Mouse (Mus musculus): ENCODE measurements around the gene Zfp563.
A peak's percentile ranks its signal among the peaks of the same experiment; 100 is the strongest.

Zfp563 gene

GRCm38 (mm10) chr17:33089220-33089949, at the start of gene Zfp563:
TSS of gene Zfp563 (plus strand) at chr17:33089310.
- DNase-seq: peak; percentile 93 to 95

GRCm38 (mm10) chr17:33058791-33059190, 30.3 kb upstream of the Zfp563 start:
- no peak for DNase-seq

- DNase-seq: no peak
Observed at GRCm38 (mm10) chr17:33063001-33063400, 26.1 kb upstream of the Zfp563 start.

GRCm38 (mm10) chr17:33067958-33068357, 21.2 kb upstream of the Zfp563 start, which contains the start of gene 4921501E09Rik:
TSS of gene 4921501E09Rik (minus strand) at chr17:33068058.
- DNase-seq: no peak

GRCm38 (mm10) chr17:33091630-33092029, 2.5 kb downstream of the Zfp563 start:
- no peak for DNase-seq

- DNase-seq: peak; percentile 85 to 86
Observed at GRCm38 (mm10) chr17:33092391-33093193, 3.5 kb downstream of the Zfp563 start.

- DNase-seq: no peak
Observed at GRCm38 (mm10) chr17:33097396-33097795, 8.3 kb downstream of the Zfp563 start.

GRCm38 (mm10) chr17:33124546-33124945, 35.4 kb downstream of the Zfp563 start:
- no peak for DNase-seq

GRCm38 (mm10) chr17:33126257-33126656, 37.1 kb downstream of the Zfp563 start:
- no peak for DNase-seq

- DNase-seq: no peak
Observed at GRCm38 (mm10) chr17:33139261-33139820, 50.2 kb downstream of the Zfp563 start, which contains the start of gene Morc2b. TSS of gene Morc2b (minus strand) at chr17:33139683.
